Mouse (Mus musculus): Measurements from ENCODE around the gene Wdr90.

GRCm38 (mm10) chr17:25796951-25797369, 64.3 kb downstream of the Wdr90 start, which contains the start of gene Metrn:
- TF ChIP-seq POLR2A (IDR thresholded peaks at IDR 0.05; ENCODE audit: low read depth, low read length) (no peak), CTCF (IDR thresholded peaks at IDR 0.05; ENCODE audit: borderline replicate concordance, insufficient read depth, low read length) (no peak)

All from embryonic fibroblast, embryonic 13.5 days (primary cell).